Mouse (Mus musculus): ENCODE data around the gene B4galnt1. TPM values are rescaled to one million over a fixed set of nuclear protein-coding genes. Genes with fewer than 3 reads are reported as not detected.

The B4galnt1 gene
- polyA plus RNA-seq, 1 experiment from 2014 or later = 19.9 TPM

DNA sequence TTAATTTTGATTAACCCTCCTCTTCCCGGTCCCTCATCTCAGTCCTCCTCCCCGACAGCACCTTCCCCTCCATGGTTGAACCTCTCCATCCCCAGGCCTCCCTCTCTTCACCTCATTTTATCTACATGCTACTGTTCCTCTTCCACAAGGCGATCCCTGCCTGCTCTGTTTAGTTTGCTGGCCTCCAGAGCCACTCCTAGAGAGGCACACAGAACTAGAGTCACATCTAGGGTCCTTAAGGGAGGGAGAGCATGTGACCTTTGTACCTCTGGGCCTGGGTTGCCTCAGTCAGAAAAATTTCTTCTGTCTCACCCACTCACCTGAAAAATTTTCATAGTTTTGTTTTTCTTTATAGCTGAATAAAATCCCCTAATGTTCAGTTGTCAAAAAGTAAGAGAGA, 27.1 kb upstream of the B4galnt1 start:
- no peaks in the 10 kb centered on the region for H3K4me1 ChIP-seq (ENCODE audit: control insufficient read depth, insufficient read depth, low read length)
- ATAC-seq (ENCODE audit: insufficient read depth, low FRiP score, low TSS enrichment) (no peak), DNase-seq (ENCODE audit: low spot score) (no peak)
- no peaks in the 10 kb centered on the region for H3K36me3 ChIP-seq (ENCODE audit: control insufficient read depth, insufficient read depth, low read length)
- 83% methylated on average over 3 of the region's 3 CpGs for WGBS
- no peak overlapping the region for H3K9ac ChIP-seq (ENCODE audit: low read length)
- no peaks in the 10 kb centered on the region for H3K9me3 ChIP-seq (ENCODE audit: control insufficient read depth, low read length)
- no peak overlapping the region for H3K4me2 ChIP-seq (ENCODE audit: low read depth)
- H3K27ac ChIP-seq (ENCODE audit: low read depth, low read length) = no peak overlapping the region
- no peak overlapping the region for H3K4me3 ChIP-seq (ENCODE audit: low read depth, low read length)
- H3K27me3 ChIP-seq (ENCODE audit: control insufficient read depth, insufficient read depth, low read length) = no peaks in the 10 kb centered on the region

DNA sequence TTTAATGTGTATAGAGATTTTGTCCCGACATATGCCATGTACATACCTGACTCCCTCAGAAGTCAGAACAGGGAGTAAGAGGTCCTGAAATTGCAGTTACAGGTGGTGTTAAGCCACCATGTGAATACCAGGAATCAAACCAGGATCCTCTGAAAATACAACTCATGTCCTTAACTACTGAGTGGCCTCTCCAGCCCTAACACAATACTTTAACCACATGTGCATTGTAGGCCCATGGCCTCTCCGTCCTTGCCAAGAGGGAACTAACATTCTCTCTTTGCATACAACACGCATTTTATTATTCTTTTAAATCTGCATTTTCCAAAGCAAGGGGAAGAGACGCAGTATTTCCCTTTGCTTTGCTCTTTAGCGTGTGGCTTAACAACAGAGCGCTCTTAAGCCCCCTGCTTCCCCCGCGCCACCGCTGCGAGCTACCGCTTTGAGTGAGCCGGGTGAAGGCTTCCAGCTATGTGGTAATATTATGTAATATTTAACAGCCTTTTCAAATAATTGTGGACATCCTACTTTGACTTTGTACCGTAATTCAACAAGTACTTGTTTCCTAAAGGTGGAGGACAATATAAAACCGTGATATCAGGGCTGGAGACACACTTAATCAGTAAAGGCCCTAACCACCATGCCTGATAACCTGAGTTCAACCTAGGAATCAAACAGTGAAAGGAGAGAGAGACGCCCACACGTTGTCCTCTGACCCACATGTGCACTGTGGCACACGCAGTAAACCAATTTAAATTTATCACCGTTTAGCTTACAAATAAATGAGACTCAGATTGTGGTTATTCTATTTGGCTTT, 26.5 kb upstream of the B4galnt1 start:
- H3K27me3 ChIP-seq (ENCODE audit: control insufficient read depth, insufficient read depth, low read length) = no peaks in the 10 kb centered on the region
- no peak overlapping the region for H3K4me2 ChIP-seq (ENCODE audit: low read depth)
- no peak for DNase-seq (ENCODE audit: low spot score)
- H3K27ac ChIP-seq (ENCODE audit: low read depth, low read length) = no peak overlapping the region
- 90% methylated on average over 18 of the region's 18 CpGs for WGBS
- H3K9me3 ChIP-seq (ENCODE audit: control insufficient read depth, low read length) = no peaks in the 10 kb centered on the region
- H3K36me3 ChIP-seq (ENCODE audit: control insufficient read depth, insufficient read depth, low read length) = no peaks in the 10 kb centered on the region
- ATAC-seq (ENCODE audit: insufficient read depth, low FRiP score, low TSS enrichment) = no peak
- H3K4me1 ChIP-seq (ENCODE audit: control insufficient read depth, insufficient read depth, low read length) = no peaks in the 10 kb centered on the region
- H3K9ac ChIP-seq (ENCODE audit: low read length) = no peak overlapping the region
- no peak overlapping the region for H3K4me3 ChIP-seq (ENCODE audit: low read depth, low read length)

DNA sequence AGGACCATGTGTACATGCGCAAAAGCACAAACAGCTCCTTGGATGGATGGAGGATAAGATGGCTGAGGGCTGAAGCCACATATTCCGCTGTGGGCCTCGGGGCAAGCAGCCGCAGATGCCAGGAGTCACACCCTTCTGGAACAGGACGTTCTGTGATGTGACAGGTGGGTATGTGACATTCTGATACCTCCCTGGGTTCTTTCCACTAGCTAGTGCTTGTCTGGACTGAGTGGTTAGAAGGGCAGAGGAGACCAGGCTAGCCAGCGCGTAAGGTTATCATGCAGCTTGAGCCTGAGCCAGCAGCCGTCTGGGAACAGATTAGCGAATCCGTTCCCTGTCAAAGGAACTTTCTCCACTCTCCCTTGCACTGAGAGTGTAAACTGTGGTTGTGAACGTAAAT, 24.1 kb upstream of the B4galnt1 start:
- Histone ChIP-seq H3K9me3 (ENCODE audit: control insufficient read depth, low read length) (no peaks in the 10 kb centered on the region), H3K4me3 (ENCODE audit: low read depth, low read length) (no peak overlapping the region), H3K36me3 (ENCODE audit: control insufficient read depth, insufficient read depth, low read length) (no peaks in the 10 kb centered on the region), H3K9ac (ENCODE audit: low read length) (no peak overlapping the region), H3K27ac (ENCODE audit: low read depth, low read length) (no peak overlapping the region), H3K4me1 (ENCODE audit: control insufficient read depth, insufficient read depth, low read length) (no peaks in the 10 kb centered on the region), H3K4me2 (ENCODE audit: low read depth) (no peak overlapping the region), H3K27me3 (ENCODE audit: control insufficient read depth, insufficient read depth, low read length) (no peaks in the 10 kb centered on the region)
- no peak for ATAC-seq (ENCODE audit: insufficient read depth, low FRiP score, low TSS enrichment)
- WGBS = 89% methylated on average over 11 of the region's 11 CpGs
- DNase-seq (ENCODE audit: low spot score) = no peak

DNA sequence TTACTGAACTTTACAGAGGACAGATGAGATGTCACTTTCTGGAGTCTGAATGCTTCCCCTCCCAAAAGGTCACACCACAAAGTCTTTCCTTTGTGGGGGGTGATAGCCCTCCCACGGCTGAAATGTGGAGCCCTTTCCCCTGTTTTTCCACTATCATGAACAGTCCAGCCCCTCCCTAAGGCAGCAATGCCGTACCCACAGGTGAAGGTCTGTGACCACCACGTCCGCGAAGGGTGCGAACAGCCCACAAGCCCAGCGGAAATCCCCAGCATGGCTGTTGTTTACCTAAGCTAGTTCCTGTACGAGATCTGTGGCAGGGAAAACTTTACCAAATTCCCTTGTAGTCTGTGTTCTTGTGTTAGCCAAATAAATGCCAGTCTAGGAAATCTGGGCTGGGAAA, 23.5 kb upstream of the B4galnt1 start:
- no peak overlapping the region for H3K27ac ChIP-seq (ENCODE audit: low read depth, low read length)
- no peak overlapping the region for H3K4me3 ChIP-seq (ENCODE audit: low read depth, low read length)
- no peak for DNase-seq (ENCODE audit: low spot score)
- no peaks in the 10 kb centered on the region for H3K27me3 ChIP-seq (ENCODE audit: control insufficient read depth, insufficient read depth, low read length)
- no peak for ATAC-seq (ENCODE audit: insufficient read depth, low FRiP score, low TSS enrichment)
- H3K9ac ChIP-seq (ENCODE audit: low read length) = no peak overlapping the region
- H3K4me2 ChIP-seq (ENCODE audit: low read depth) = no peak overlapping the region
- H3K36me3 ChIP-seq (ENCODE audit: control insufficient read depth, insufficient read depth, low read length) = no peaks in the 10 kb centered on the region
- no peaks in the 10 kb centered on the region for H3K9me3 ChIP-seq (ENCODE audit: control insufficient read depth, low read length)
- WGBS = 82% methylated on average over 8 of the region's 8 CpGs
- no peaks in the 10 kb centered on the region for H3K4me1 ChIP-seq (ENCODE audit: control insufficient read depth, insufficient read depth, low read length)

DNA sequence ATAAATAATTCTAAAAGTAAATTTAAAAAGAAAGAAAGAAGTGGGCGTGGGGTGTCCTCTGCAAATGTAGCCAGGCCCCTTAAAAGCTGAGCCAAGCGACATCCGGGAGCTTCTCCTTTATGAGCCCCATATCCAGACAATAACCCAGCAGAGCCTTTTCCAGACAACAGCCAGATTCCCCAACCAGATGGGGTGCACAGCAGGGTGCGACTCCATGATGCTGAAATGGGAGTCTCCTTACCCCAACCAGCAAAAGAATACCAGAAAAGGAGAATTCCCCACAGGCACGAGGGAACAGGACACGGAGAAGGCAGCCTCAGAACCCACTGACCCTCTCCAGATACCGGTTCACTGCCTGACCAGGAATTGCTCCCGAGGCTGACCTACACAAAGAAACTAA, 21.8 kb upstream of the B4galnt1 start:
- ATAC-seq (ENCODE audit: insufficient read depth, low FRiP score, low TSS enrichment) = no peak
- H3K4me1 ChIP-seq (ENCODE audit: control insufficient read depth, insufficient read depth, low read length) = no peaks in the 10 kb centered on the region
- WGBS = 73% methylated on average over 8 of the region's 8 CpGs
- no peak overlapping the region for H3K4me2 ChIP-seq (ENCODE audit: low read depth)
- H3K27ac ChIP-seq (ENCODE audit: low read depth, low read length) = no peak overlapping the region
- no peaks in the 10 kb centered on the region for H3K27me3 ChIP-seq (ENCODE audit: control insufficient read depth, insufficient read depth, low read length)
- no peak overlapping the region for H3K4me3 ChIP-seq (ENCODE audit: low read depth, low read length)
- H3K9me3 ChIP-seq (ENCODE audit: control insufficient read depth, low read length) = no peaks in the 10 kb centered on the region
- DNase-seq (ENCODE audit: low spot score) = no peak
- H3K36me3 ChIP-seq (ENCODE audit: control insufficient read depth, insufficient read depth, low read length) = no peaks in the 10 kb centered on the region
- H3K9ac ChIP-seq (ENCODE audit: low read length) = no peak overlapping the region

DNA sequence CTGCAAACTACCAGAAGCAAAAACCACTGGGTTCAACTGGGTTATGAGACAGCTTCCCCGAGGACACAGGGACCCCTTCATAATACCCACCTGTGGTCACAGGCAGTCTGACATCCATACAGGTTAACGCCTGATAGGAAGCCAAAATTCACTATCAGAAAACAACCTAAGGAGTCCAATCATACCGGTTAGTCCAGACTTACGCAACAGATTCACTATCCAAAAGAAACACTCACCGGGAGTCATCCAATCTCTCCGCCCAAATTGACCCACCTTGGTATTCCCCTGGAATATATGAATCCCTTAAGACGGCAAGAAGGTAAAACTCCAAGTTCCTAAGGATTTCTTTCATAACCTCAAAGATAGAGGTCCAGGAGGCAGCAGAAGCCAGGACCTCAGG, 20.5 kb upstream of the B4galnt1 start:
- Histone ChIP-seq H3K9ac (ENCODE audit: low read length) (no peak overlapping the region), H3K4me3 (ENCODE audit: low read depth, low read length) (no peak overlapping the region), H3K4me2 (ENCODE audit: low read depth) (no peak overlapping the region), H3K27me3 (ENCODE audit: control insufficient read depth, insufficient read depth, low read length) (no peaks in the 10 kb centered on the region), H3K36me3 (ENCODE audit: control insufficient read depth, insufficient read depth, low read length) (no peaks in the 10 kb centered on the region), H3K9me3 (ENCODE audit: control insufficient read depth, low read length) (no peaks in the 10 kb centered on the region), H3K4me1 (ENCODE audit: control insufficient read depth, insufficient read depth, low read length) (no peaks in the 10 kb centered on the region), H3K27ac (ENCODE audit: low read depth, low read length) (no peak overlapping the region)
- ATAC-seq (ENCODE audit: insufficient read depth, low FRiP score, low TSS enrichment) (no peak), DNase-seq (ENCODE audit: low spot score) (no peak)
- 90% methylated on average over 7 of the region's 7 CpGs for WGBS

DNA sequence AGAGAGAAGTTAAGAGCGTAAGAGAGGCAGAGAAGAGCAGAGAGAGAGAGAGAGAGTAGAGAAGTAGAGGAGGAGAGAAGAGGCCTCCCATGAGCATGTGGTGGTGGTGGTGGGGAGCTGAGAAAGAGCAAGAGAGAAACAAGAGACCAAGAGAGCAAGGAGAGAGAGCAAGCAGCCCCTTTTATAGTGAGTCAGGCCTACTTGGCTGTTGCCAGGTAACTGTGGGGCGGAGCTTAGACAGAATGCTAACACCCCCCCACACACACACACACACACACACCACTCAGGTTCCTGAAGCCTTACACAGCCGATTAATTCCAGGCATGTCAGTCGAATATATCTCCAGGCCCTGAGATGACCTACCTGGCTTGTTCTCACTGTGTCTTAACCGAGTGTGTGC, 19.7 kb upstream of the B4galnt1 start:
- Histone ChIP-seq H3K36me3 (ENCODE audit: control insufficient read depth, insufficient read depth, low read length) (no peaks in the 10 kb centered on the region), H3K27ac (ENCODE audit: low read depth, low read length) (no peak overlapping the region), H3K4me2 (ENCODE audit: low read depth) (no peak overlapping the region), H3K4me3 (ENCODE audit: low read depth, low read length) (no peak overlapping the region), H3K9me3 (ENCODE audit: control insufficient read depth, low read length) (no peaks in the 10 kb centered on the region), H3K4me1 (ENCODE audit: control insufficient read depth, insufficient read depth, low read length) (no peaks in the 10 kb centered on the region), H3K27me3 (ENCODE audit: control insufficient read depth, insufficient read depth, low read length) (no peaks in the 10 kb centered on the region), H3K9ac (ENCODE audit: low read length) (no peak overlapping the region)
- DNase-seq (ENCODE audit: low spot score) (no peak), ATAC-seq (ENCODE audit: insufficient read depth, low FRiP score, low TSS enrichment) (no peak)
- WGBS = 83% methylated on average over 5 of the region's 5 CpGs

DNA sequence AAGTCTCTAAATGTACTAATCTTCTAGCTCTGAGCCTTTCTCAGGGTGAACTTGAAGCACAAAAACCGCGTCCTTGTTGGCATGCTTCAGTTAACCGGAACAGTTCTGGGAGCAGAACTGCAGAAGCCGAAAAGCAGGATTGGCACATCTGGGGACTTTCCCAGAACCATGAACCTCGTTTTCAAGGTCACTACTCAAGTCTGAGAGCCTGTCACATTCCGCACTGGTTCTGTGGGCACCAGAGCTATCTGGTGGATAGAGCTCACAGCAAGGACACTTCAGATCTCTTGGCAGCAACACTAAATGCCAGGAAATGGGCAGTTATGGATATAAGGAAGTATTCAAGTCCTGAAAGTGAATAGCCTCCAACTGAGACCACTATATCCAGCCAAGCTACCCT, 17.9 kb upstream of the B4galnt1 start:
- no peak overlapping the region for H3K4me2 ChIP-seq (ENCODE audit: low read depth)
- 84% methylated on average over 6 of the region's 6 CpGs for WGBS
- H3K9ac ChIP-seq (ENCODE audit: low read length) = no peak overlapping the region
- H3K4me3 ChIP-seq (ENCODE audit: low read depth, low read length) = no peak overlapping the region
- no peaks in the 10 kb centered on the region for H3K27me3 ChIP-seq (ENCODE audit: control insufficient read depth, insufficient read depth, low read length)
- H3K4me1 ChIP-seq (ENCODE audit: control insufficient read depth, insufficient read depth, low read length) = no peaks in the 10 kb centered on the region
- H3K27ac ChIP-seq (ENCODE audit: low read depth, low read length) = no peak overlapping the region
- no peaks in the 10 kb centered on the region for H3K9me3 ChIP-seq (ENCODE audit: control insufficient read depth, low read length)
- H3K36me3 ChIP-seq (ENCODE audit: control insufficient read depth, insufficient read depth, low read length) = no peaks in the 10 kb centered on the region
- ATAC-seq (ENCODE audit: insufficient read depth, low FRiP score, low TSS enrichment) (no peak), DNase-seq (ENCODE audit: low spot score) (no peak)

DNA sequence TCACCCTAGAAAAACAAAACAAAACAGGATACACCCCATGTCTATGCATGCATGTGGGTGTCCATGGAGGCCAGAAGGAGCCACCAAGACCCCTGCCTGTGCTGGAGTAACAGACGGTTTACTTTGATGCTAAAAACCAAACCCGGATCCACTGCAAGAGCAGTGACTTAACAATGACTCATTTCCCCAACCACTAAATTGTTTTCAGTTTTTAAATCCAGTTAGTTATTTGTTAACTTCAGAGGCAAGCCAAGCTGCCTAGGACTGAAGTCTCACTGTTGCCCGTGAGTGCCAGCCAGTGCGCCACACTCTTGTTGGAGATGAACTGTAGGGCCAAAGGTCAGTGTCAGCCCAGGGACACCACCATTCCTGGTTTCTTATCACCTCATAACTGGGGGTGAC, 14.6 kb upstream of the B4galnt1 start:
- H3K4me2 ChIP-seq (ENCODE audit: low read depth) = no peak overlapping the region
- ATAC-seq (ENCODE audit: insufficient read depth, low FRiP score, low TSS enrichment) (no peak), DNase-seq (ENCODE audit: low spot score) (no peak)
- H3K4me3 ChIP-seq (ENCODE audit: low read depth, low read length) = no peak overlapping the region
- 89% methylated on average over 4 of the region's 4 CpGs for WGBS
- no peak overlapping the region for H3K9ac ChIP-seq (ENCODE audit: low read length)
- H3K9me3 ChIP-seq (ENCODE audit: control insufficient read depth, low read length) = no peaks in the 10 kb centered on the region
- H3K27me3 ChIP-seq (ENCODE audit: control insufficient read depth, insufficient read depth, low read length) = no peaks in the 10 kb centered on the region
- no peaks in the 10 kb centered on the region for H3K4me1 ChIP-seq (ENCODE audit: control insufficient read depth, insufficient read depth, low read length)
- no peaks in the 10 kb centered on the region for H3K36me3 ChIP-seq (ENCODE audit: control insufficient read depth, insufficient read depth, low read length)
- no peak overlapping the region for H3K27ac ChIP-seq (ENCODE audit: low read depth, low read length)

All from neural tube, embryonic 11.5 days (tissue).